Mouse (Mus musculus) cerebellum, adult 2 months (tissue): Measurements from ENCODE around the gene Dctn5.

Source experiments
- CTCF ChIP-seq: fragments of 200-500 bp; IDR thresholded peaks from 2 replicates; pipeline ENCODE4 v1.5.1; 2011; ENCODE audit warnings: low read depth, mild to moderate bottlenecking, control low read depth, low read length, moderate library complexity, borderline replicate concordance; ENCODE audit not compliant: insufficient read depth
- POLR2A ChIP-seq: fragments of 200-500 bp; IDR thresholded peaks from 2 replicates; pipeline ENCODE4 v1.6.1; 2011; ENCODE audit warnings: low read length, control low read depth, borderline replicate concordance; ENCODE audit not compliant: insufficient read depth

DNA sequence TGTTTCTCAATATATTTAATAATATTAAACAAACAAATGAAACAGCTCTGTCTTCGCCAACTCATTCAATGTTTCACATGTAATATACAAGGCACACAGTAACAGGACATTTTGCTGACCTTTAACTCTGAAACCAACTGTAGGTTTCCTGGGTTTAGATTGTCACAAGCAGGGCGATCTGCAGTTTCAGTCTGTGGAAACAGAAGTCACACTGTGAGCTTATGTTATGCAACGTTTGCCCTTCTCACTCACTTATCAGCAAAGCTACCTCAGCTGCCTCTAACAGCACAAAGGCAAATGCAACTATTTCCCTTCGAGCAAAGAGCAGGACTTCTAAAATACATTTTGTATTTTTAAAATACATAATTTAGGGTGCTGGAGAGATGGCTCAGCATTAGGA lies 9.3 kb upstream of the Dctn5 start:
- no peak for TF ChIP-seq CTCF
- TF ChIP-seq POLR2A: no peak
